Mouse (Mus musculus): ENCODE measurements around the gene Xpr1. TPM values are rescaled to one million over a fixed set of nuclear protein-coding genes. Genes with fewer than 3 reads are reported as not detected.

The Xpr1 gene
- polyA plus RNA-seq, 1 experiment from 2014 or later = 10.5 TPM

GRCm38 (mm10) chr1:155353096-155353495 is 64.1 kb downstream of the Xpr1 start:
- 78% methylated on average over 4 of the region's 4 CpGs for WGBS
- no peak overlapping the region for H3K27ac ChIP-seq
- no peak overlapping the region for H3K4me2 ChIP-seq
- H3K27me3 ChIP-seq = no peaks in the 10 kb centered on the region
- no peaks in the 10 kb centered on the region for H3K4me1 ChIP-seq
- H3K4me3 ChIP-seq (replicated peaks) = no peak overlapping the region
- no peaks in the 10 kb centered on the region for H3K9me3 ChIP-seq (replicated peaks)
- no peaks in the 10 kb centered on the region for H3K36me3 ChIP-seq
- no peak overlapping the region for H3K9ac ChIP-seq
- ATAC-seq (replicated peaks; ENCODE audit: low FRiP score) = no peak

DNA sequence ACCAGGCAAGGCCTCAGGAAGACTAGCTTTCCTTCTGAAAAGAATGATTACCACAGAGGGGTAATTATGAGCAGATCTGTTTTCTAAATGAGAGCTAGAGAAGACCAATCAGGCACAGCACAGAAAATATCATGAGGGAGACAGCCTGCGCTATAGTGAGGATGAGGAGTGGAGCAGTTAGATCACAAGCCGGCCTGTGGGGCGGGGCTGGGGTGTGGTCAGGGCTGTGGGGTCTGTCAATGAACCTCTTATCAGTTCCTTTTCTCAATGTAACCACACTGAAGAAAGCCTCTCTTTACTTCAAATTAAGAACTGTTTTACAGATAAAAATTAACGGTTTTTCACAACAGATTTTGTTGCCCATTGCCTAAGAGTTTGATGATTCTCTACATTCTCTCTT is 65.7 kb downstream of the Xpr1 start:
- no peak overlapping the region for H3K4me2 ChIP-seq
- no peak overlapping the region for H3K27ac ChIP-seq
- H3K4me1 ChIP-seq = no peaks in the 10 kb centered on the region
- ATAC-seq (replicated peaks; ENCODE audit: low FRiP score) = no peak
- H3K36me3 ChIP-seq = no peaks in the 10 kb centered on the region
- no peaks in the 10 kb centered on the region for H3K9me3 ChIP-seq (replicated peaks)
- WGBS = 87% methylated on average over 4 of the region's 4 CpGs
- no peak overlapping the region for H3K4me3 ChIP-seq (replicated peaks)
- H3K9ac ChIP-seq = no peak overlapping the region
- H3K27me3 ChIP-seq = no peaks in the 10 kb centered on the region

GRCm38 (mm10) chr1:155348491-155348890 is 68.7 kb downstream of the Xpr1 start:
- ATAC-seq (replicated peaks; ENCODE audit: low FRiP score) = no peak
- H3K4me1 ChIP-seq = no peaks in the 10 kb centered on the region
- no peaks in the 10 kb centered on the region for H3K36me3 ChIP-seq
- no peak overlapping the region for H3K4me2 ChIP-seq
- H3K9me3 ChIP-seq (replicated peaks) = no peaks in the 10 kb centered on the region
- 83% methylated on average over 3 of the region's 3 CpGs for WGBS
- no peak overlapping the region for H3K4me3 ChIP-seq (replicated peaks)
- no peak overlapping the region for H3K27ac ChIP-seq
- H3K27me3 ChIP-seq = no peaks in the 10 kb centered on the region
- no peak overlapping the region for H3K9ac ChIP-seq

- Histone ChIP-seq H3K27me3 (no peaks in the 10 kb centered on the region), H3K36me3 (no peaks in the 10 kb centered on the region), H3K9ac (no peak overlapping the region), H3K9me3 (replicated peaks) (no peaks in the 10 kb centered on the region), H3K4me1 (no peaks in the 10 kb centered on the region), H3K4me3 (replicated peaks) (no peak overlapping the region), H3K4me2 (no peak overlapping the region), H3K27ac (no peak overlapping the region)
- 87% methylated on average over 4 of the region's 4 CpGs for WGBS
- no peak for ATAC-seq (replicated peaks; ENCODE audit: low FRiP score)
Observed at GRCm38 (mm10) chr1:155347339-155347738, 69.9 kb downstream of the Xpr1 start.

GRCm38 (mm10) chr1:155344019-155344418 is 73.2 kb downstream of the Xpr1 start:
- H3K27ac ChIP-seq = no peak overlapping the region
- no peaks in the 10 kb centered on the region for H3K36me3 ChIP-seq
- H3K9ac ChIP-seq = no peak overlapping the region
- WGBS = 87% methylated on average over 2 of the region's 2 CpGs
- no peak overlapping the region for H3K4me2 ChIP-seq
- no peaks in the 10 kb centered on the region for H3K9me3 ChIP-seq (replicated peaks)
- H3K4me3 ChIP-seq (replicated peaks) = no peak overlapping the region
- ATAC-seq (replicated peaks; ENCODE audit: low FRiP score) = no peak
- H3K4me1 ChIP-seq = no peaks in the 10 kb centered on the region
- no peaks in the 10 kb centered on the region for H3K27me3 ChIP-seq

DNA sequence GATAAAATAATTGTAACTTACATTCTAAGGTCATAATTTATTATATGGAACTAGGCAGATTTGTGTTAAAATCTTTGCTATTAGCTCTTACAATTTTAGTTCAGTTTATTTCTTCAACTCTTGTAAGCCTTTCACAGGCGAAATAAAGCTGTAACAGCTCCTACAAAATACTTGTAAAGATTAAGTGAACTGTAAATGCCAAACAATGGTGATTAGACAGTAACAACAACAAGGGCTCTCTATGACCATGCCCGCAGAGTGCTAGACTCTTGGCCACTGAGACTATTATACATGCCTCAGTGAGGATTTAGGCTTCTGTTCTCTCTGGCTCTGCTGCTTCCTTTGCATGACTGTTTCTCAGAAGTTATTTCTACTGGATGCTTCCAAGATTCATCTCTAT is 77.6 kb downstream of the Xpr1 start:
- Histone ChIP-seq H3K4me2 (no peak overlapping the region), H3K27me3 (no peaks in the 10 kb centered on the region), H3K9me3 (replicated peaks) (no peaks in the 10 kb centered on the region), H3K9ac (no peak overlapping the region), H3K36me3 (no peaks in the 10 kb centered on the region), H3K27ac (no peak overlapping the region), H3K4me1 (no peaks in the 10 kb centered on the region), H3K4me3 (replicated peaks) (no peak overlapping the region)
- WGBS = 81% methylated on average over 2 of the region's 2 CpGs
- ATAC-seq (replicated peaks; ENCODE audit: low FRiP score) = no peak

DNA sequence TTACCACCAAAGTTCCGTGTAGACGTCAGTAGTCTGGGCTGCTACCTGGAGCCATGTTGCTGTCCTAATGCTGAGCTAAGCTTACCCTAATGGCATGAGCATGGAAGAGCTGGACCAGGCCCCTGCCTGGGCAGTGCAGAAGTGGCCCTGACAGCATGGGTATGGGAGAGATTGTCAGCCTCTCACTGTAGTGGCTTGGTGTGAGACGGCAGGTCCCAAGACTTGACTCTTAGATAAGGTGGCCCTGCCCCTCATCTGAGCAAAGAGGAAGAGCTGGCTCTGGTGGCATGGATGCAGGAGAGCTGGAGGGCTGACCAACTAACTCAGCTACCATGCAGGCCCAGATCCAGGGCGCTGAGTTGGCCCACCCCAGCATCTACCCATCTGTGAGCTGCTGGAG is 79.9 kb downstream of the Xpr1 start:
- Histone ChIP-seq H3K27ac (no peak overlapping the region), H3K4me2 (no peak overlapping the region), H3K27me3 (no peaks in the 10 kb centered on the region), H3K9ac (no peak overlapping the region), H3K9me3 (replicated peaks) (no peaks in the 10 kb centered on the region), H3K4me3 (replicated peaks) (no peak overlapping the region), H3K36me3 (no peaks in the 10 kb centered on the region), H3K4me1 (no peaks in the 10 kb centered on the region)
- ATAC-seq (replicated peaks; ENCODE audit: low FRiP score) = no peak
- 92% methylated on average over 4 of the region's 4 CpGs for WGBS

GRCm38 (mm10) chr1:155335963-155336362 is 81.3 kb downstream of the Xpr1 start:
- H3K4me3 ChIP-seq (replicated peaks) = no peak overlapping the region
- no peak overlapping the region for H3K27ac ChIP-seq
- H3K27me3 ChIP-seq = no peaks in the 10 kb centered on the region
- no peak overlapping the region for H3K4me2 ChIP-seq
- H3K9me3 ChIP-seq (replicated peaks) = no peaks in the 10 kb centered on the region
- H3K36me3 ChIP-seq = 0 out of 2 replicates have a peak, but pooled peaks cover 11% of the 10 kb centered on the region
- 56% methylated on average over 6 of the region's 6 CpGs for WGBS
- H3K9ac ChIP-seq = no peak overlapping the region
- H3K4me1 ChIP-seq = no peaks in the 10 kb centered on the region
- no peak for ATAC-seq (replicated peaks; ENCODE audit: low FRiP score)

GRCm38 (mm10) chr1:155322183-155322582 is 95.0 kb downstream of the Xpr1 start:
- no peak for ATAC-seq (replicated peaks; ENCODE audit: low FRiP score)
- H3K36me3 ChIP-seq = no peaks in the 10 kb centered on the region
- H3K4me2 ChIP-seq = no peak overlapping the region
- H3K9ac ChIP-seq = no peak overlapping the region
- no peak overlapping the region for H3K27ac ChIP-seq
- H3K27me3 ChIP-seq = no peaks in the 10 kb centered on the region
- no peaks in the 10 kb centered on the region for H3K9me3 ChIP-seq (replicated peaks)
- no peaks in the 10 kb centered on the region for H3K4me1 ChIP-seq
- 58% methylated on average over 1 of the region's 1 CpGs for WGBS
- H3K4me3 ChIP-seq (replicated peaks) = no peak overlapping the region

- Histone ChIP-seq H3K27me3 (no peaks in the 10 kb centered on the region), H3K27ac (no peak overlapping the region), H3K9ac (no peak overlapping the region), H3K4me1 (no peaks in the 10 kb centered on the region), H3K36me3 (no peaks in the 10 kb centered on the region), H3K4me2 (no peak overlapping the region), H3K9me3 (replicated peaks) (no peaks in the 10 kb centered on the region), H3K4me3 (replicated peaks) (no peak overlapping the region)
- 64% methylated on average over 7 of the region's 7 CpGs for WGBS
- ATAC-seq (replicated peaks; ENCODE audit: low FRiP score) = no peak
Observed at GRCm38 (mm10) chr1:155320091-155320833, 97.0 kb downstream of the Xpr1 start.

DNA sequence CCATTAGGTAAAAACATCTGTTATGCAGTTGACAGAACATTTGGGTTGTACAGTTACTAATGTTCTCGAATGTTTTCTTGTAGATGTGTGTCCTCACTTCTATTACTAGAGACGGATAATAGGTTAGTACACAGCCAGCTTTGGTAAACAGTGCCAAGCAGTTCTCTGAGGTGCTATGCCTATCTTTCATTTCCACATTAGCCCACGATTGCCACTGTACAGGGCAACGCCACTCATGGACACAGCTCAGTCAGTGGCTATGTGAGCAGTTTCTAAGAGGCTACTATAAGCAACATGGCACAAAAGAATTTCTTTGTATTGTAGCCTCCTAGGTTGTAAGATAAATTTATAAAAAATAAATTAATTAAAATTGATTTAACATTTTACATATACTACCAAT is 97.7 kb downstream of the Xpr1 start:
- H3K27ac ChIP-seq = no peak overlapping the region
- no peaks in the 10 kb centered on the region for H3K4me1 ChIP-seq
- no peaks in the 10 kb centered on the region for H3K9me3 ChIP-seq (replicated peaks)
- H3K4me3 ChIP-seq (replicated peaks) = no peak overlapping the region
- no peak overlapping the region for H3K4me2 ChIP-seq
- H3K9ac ChIP-seq = no peak overlapping the region
- no peak for ATAC-seq (replicated peaks; ENCODE audit: low FRiP score)
- WGBS = 86% methylated on average over 4 of the region's 4 CpGs
- no peaks in the 10 kb centered on the region for H3K27me3 ChIP-seq
- no peaks in the 10 kb centered on the region for H3K36me3 ChIP-seq

- no peak for ATAC-seq (replicated peaks; ENCODE audit: low FRiP score)
- peaks cover 6% of the 10 kb centered on the region; the same call in 1 of the 2 replicates for H3K36me3 ChIP-seq
- H3K4me1 ChIP-seq = peaks cover 2% of the 10 kb centered on the region; the same call in 1 of the 2 replicates
- H3K27ac ChIP-seq = no peak overlapping the region
- 68% methylated on average over 3 of the region's 3 CpGs for WGBS
- no peaks in the 10 kb centered on the region for H3K27me3 ChIP-seq
- H3K9ac ChIP-seq = no peak overlapping the region
- H3K9me3 ChIP-seq (replicated peaks) = no peaks in the 10 kb centered on the region
- H3K4me3 ChIP-seq (replicated peaks) = no peak overlapping the region
- no peak overlapping the region for H3K4me2 ChIP-seq
Observed at GRCm38 (mm10) chr1:155311672-155312071, 105.5 kb downstream of the Xpr1 start.

DNA sequence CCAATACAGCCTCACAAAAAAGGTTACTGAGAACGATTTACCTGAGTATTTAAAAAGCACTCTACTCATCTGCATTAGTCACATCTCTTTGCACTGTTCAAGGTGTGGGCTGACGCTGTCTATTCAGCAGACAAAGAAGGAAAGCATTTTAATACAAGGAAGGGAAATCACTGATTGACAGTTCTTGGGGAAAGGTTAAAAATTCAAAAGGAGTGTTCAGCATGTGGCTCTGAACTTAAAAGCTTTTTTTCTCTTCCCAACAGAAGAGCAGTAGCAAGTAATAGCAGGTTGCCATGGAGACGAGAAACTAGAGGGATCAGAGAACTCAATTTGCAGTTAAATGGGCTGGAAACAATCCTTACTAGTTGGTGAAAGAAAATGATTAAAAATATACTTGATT is 110.3 kb downstream of the Xpr1 start:
- Histone ChIP-seq H3K36me3 (peaks cover 13% of the 10 kb centered on the region; the same call in 1 of the 2 replicates), H3K4me3 (replicated peaks) (no peak overlapping the region), H3K4me1 (peaks cover 2% of the 10 kb centered on the region; the same call in 1 of the 2 replicates), H3K27ac (no peak overlapping the region), H3K27me3 (no peaks in the 10 kb centered on the region), H3K4me2 (no peak overlapping the region), H3K9ac (no peak overlapping the region), H3K9me3 (replicated peaks) (no peaks in the 10 kb centered on the region)
- no peak for ATAC-seq (replicated peaks; ENCODE audit: low FRiP score)
- 54% methylated on average over 3 of the region's 3 CpGs for WGBS

Data from kidney, embryonic 15.5 days (tissue).